Mouse (Mus musculus): ENCODE measurements at regions not wholly inside any gene's neighbourhood (a gene's known extent, or its start where the extent isn't known, plus 50 kb on each side); places are given as distances from the start of the nearest gene placed in this dataset.

- DNase-seq (ENCODE audit: low spot score in 2 of 2), result no peak
Measured at GRCm38 (mm10) chr9:85524733-85525132, 197.6 kb upstream of the Tent5a start.

- no peak for DNase-seq (ENCODE audit: low spot score in 2 of 2)
Measured at GRCm38 (mm10) chr9:85521342-85521741, 194.2 kb upstream of the Tent5a start.

GRCm38 (mm10) chr9:85520941-85521340 lies 193.8 kb upstream of the Tent5a start:
- DNase-seq (ENCODE audit: low spot score in 2 of 2), result no peak

- DNase-seq (ENCODE audit: low spot score in 2 of 2), result no peak
Measured at GRCm38 (mm10) chr9:85499006-85499405, 171.9 kb upstream of the Tent5a start.

GRCm38 (mm10) chr9:85497348-85497747 lies 170.2 kb upstream of the Tent5a start:
- no peak for DNase-seq (ENCODE audit: low spot score in 2 of 2)

GRCm38 (mm10) chr9:85496506-85497239 lies 169.5 kb upstream of the Tent5a start:
- DNase-seq (ENCODE audit: low spot score in 2 of 2), result no peak

- DNase-seq (ENCODE audit: low spot score in 2 of 2), result no peak
Measured at GRCm38 (mm10) chr9:85495056-85495455, 167.9 kb upstream of the Tent5a start.

GRCm38 (mm10) chr9:85493760-85494159 lies 166.6 kb upstream of the Tent5a start:
- DNase-seq (ENCODE audit: low spot score in 2 of 2), result no peak

- DNase-seq (ENCODE audit: low spot score in 2 of 2), result no peak
Measured at GRCm38 (mm10) chr9:85490367-85490766, 163.2 kb upstream of the Tent5a start.

- no peak for DNase-seq (ENCODE audit: low spot score in 2 of 2)
Measured at GRCm38 (mm10) chr9:85487915-85488314, 160.8 kb upstream of the Tent5a start.

- DNase-seq (ENCODE audit: low spot score in 2 of 2), result no peak
Measured at GRCm38 (mm10) chr9:85487052-85487668, 160.0 kb upstream of the Tent5a start.

GRCm38 (mm10) chr9:85485749-85486148 lies 158.6 kb upstream of the Tent5a start:
- no peak for DNase-seq (ENCODE audit: low spot score in 2 of 2)

- no peak for DNase-seq (ENCODE audit: low spot score in 2 of 2)
Measured at GRCm38 (mm10) chr9:85483248-85483647, 156.1 kb upstream of the Tent5a start.

GRCm38 (mm10) chr9:85480566-85480965 lies 153.4 kb upstream of the Tent5a start:
- DNase-seq (ENCODE audit: low spot score in 2 of 2), result no peak

- no peak for DNase-seq (ENCODE audit: low spot score in 2 of 2)
Measured at GRCm38 (mm10) chr9:85475214-85475613, 148.1 kb upstream of the Tent5a start.

- no peak for DNase-seq (ENCODE audit: low spot score in 2 of 2)
Measured at GRCm38 (mm10) chr9:85470264-85470821, 143.2 kb upstream of the Tent5a start.

- DNase-seq (ENCODE audit: low spot score in 2 of 2), result no peak
Measured at GRCm38 (mm10) chr9:85469288-85469687, 142.1 kb upstream of the Tent5a start.

GRCm38 (mm10) chr9:85466671-85467070 lies 139.5 kb upstream of the Tent5a start:
- no peak for DNase-seq (ENCODE audit: low spot score in 2 of 2)

GRCm38 (mm10) chr9:85459062-85459805 lies 132.1 kb upstream of the Tent5a start:
- no peak for DNase-seq (ENCODE audit: low spot score in 2 of 2)

- no peak for DNase-seq (ENCODE audit: low spot score in 2 of 2)
Measured at GRCm38 (mm10) chr9:85458356-85458755, 131.2 kb upstream of the Tent5a start.

GRCm38 (mm10) chr9:85457400-85457799 lies 130.3 kb upstream of the Tent5a start:
- DNase-seq (ENCODE audit: low spot score in 2 of 2), result no peak

GRCm38 (mm10) chr9:85455382-85455781 lies 128.2 kb upstream of the Tent5a start:
- DNase-seq (ENCODE audit: low spot score in 2 of 2), result no peak

Measured in right cerebral cortex, postnatal 36 days (tissue).